Mouse (Mus musculus): Measurements from ENCODE around the gene 2700081O15Rik.

The 2700081O15Rik gene

GRCm38 (mm10) chr19:7416834-7417735 is at the start of gene 2700081O15Rik:
2700081O15Rik (plus strand) TSS chr19:7417625.
- WGBS, result 2% methylated on average over 106 of the region's 107 CpGs

DNA sequence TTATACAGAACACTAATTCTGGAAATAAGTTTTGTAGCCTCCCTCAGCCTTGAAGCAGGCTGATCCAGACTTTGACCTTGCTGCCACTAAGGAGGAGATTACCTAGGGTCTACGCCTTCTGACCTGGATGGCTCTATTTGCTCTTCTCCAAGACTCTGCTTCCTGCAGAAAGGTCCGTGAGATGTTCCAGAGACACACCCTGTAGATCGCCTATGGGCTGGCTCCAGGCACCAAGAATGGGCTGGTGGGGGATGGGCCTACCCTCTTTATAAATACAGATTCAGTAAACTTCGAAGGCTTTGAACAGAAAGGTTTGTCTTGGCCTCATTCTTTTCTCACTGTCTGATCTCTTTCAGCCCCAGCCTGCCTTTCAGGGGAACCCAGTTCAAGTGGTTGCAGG is 48.0 kb upstream of the 2700081O15Rik start:
- WGBS, result 76% methylated on average over 4 of the region's 4 CpGs

- WGBS, result 81% methylated on average over 8 of the region's 8 CpGs
Measured at GRCm38 (mm10) chr19:7374491-7374890, 42.9 kb upstream of the 2700081O15Rik start.

- 71% methylated on average over 2 of the region's 2 CpGs for WGBS
Measured at GRCm38 (mm10) chr19:7377639-7378038, 39.8 kb upstream of the 2700081O15Rik start.

DNA sequence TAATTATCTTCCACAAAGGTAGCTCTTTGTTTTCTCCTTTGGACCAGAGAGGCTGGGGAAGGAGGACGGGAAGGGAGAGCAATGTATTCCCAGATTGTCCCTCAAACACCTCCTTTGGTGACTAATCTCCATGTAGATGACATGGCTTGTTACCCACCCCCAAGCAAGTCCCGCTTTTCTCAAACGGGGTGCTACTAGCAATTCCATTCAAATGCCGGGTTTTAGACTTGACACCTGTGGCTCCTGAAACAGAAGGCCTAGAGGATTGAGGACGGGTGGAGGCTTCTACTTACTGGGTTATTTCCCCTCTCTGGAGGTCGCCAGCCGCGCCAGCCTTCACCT is 35.5 kb upstream of the 2700081O15Rik start:
- 4% methylated on average over 8 of the region's 8 CpGs for WGBS

DNA sequence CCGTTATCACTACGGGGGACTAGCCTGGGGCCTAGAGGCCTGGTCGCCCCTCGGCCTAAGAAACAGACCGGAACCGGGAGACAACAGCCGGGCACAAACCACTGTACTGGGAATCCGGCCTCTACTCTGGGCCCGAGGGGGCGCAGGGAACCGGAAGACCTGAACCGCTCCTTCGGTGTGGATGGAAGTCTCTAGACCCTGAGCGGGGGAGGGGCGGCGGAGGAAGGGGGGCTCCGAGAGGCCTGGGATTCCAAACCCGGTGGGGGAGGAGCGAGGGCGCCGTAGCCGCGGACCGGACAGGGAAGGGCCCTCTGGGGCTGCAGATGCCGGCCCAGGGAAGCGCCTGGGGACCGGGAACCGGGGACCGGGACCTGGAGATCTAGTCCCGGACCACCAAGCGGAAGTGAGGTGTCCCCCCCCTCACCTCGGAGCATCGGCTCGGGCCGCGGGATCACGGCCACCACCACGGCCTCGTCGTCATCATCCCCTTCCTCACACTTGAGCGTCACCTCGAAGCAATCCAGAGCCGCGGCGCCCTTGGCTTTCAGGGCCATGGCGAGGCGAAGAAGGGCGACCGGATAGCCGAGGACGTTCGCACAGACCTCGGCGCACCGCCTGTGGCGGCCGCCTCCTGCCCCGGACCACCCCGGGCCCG is 35.0 kb upstream of the 2700081O15Rik start:
- WGBS, result under 1% methylated on average over 59 of the region's 60 CpGs

DNA sequence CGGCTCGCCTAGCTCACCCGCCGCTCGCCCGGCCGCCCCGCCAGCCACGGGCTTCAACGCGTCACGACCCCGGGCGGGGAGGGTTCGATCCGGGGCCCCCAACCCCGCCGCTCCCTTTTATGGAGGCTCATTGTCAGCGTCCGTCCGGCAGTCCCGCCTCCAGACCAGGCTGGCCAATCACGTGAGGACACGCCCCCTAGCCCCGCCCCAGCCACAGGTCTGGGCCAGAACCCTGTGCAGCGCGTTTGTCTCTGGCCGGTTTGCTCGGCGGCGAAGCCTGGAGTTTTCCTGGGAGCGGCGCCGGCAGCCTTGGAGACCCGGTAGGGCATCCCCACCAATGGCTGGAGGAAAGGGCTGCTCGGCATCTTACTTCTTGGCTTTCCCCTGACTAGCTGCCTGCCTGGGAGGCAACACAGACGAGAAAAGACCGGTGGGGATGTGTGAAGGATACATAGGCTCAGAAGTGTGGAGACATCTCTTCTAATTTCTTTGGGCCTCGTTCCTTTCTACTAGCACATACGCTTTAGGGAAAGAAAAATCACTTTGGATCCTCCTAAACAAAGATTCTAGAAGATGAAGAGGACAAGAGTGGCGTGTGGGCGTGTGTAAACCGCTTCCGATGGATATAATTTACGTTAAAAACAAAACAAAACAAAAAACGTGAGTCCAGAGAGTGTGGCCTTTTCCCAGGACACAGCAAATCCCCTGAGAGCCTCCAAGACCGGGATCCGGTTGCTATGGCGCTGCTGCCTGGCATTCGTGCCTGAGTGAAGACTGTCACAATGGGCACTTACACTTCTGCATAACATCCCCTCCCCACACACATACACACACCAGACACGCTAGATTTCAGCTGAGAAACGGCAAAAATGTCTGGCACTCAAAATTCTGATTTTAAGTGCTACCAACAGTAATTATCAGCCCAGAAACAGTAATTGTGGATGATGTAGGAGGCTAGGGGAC is 34.2 kb upstream of the 2700081O15Rik start, which contains the start of gene Spindoc:
Gene Spindoc (minus strand): TSS at position 92 of the 963 bp plus-strand sequence.
- WGBS, result 1% methylated on average over 51 of the region's 52 CpGs

DNA sequence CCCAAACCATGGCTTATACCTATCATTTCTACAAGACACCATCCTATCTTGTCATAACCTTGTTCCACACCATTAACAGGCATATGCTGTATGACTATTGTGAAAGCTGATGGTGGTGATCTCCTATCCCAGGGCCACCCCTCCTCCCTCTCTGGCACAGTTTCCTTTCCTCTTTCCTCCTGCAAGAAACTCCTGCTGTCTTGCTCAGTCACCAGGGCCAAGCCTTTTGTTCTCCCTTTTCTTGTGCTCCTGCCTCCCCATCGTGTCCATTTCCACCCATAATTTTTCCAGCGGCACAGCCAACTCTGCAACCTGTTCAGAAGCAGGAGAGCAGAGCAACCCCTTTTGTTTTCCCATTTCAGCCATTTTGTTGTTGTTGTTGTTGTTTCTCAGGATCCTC is 31.4 kb upstream of the 2700081O15Rik start:
- 21% methylated on average over 2 of the region's 2 CpGs for WGBS

GRCm38 (mm10) chr19:7388488-7388887 is 28.9 kb upstream of the 2700081O15Rik start:
- WGBS, result 85% methylated on average over 6 of the region's 6 CpGs

DNA sequence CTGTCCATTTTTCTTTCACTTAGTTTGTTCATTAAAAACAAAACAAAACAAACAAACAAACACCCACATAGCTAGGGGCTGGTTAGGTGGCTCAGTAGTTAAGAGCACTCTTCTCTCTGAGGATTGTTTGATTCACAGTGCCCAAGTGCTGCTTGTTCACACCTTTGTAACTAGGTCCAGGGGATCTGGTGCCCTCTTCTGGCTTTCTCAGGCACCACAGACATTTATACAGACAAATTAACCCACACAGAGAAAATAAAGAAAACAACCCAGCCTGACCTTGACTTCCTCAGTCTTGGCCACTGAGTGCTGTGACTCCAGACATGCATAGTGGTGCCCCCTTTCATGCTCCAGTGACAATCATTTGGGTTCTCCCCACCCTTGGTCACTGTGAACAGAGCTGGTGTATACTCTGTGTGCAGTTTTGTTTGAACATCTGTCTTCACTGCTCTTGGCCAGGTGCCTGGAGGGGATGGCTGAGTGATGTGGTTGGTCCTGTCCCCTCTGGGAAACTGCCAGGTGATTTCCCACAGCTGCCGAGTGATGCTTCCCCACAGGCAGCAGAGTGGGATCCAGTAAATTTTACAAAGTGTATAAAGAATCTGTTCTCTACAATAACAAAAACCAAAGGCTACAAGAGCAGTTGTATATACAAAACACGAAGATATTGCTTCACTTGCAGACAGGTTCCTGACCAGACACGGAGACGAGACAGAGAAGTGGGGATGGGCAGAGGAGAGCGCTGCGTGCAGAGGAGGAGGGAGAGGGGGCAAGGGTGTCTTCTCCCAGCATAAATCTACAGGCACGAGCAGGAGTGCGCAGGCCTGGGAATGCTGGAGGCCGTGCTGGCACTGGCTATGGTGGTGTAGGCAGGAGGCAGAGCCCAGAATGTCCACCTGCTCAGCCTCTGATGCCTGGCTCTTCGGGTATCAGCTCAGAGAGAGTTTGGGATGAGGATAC is 20.3 kb upstream of the 2700081O15Rik start:
- 61% methylated on average over 10 of the region's 10 CpGs for WGBS

DNA sequence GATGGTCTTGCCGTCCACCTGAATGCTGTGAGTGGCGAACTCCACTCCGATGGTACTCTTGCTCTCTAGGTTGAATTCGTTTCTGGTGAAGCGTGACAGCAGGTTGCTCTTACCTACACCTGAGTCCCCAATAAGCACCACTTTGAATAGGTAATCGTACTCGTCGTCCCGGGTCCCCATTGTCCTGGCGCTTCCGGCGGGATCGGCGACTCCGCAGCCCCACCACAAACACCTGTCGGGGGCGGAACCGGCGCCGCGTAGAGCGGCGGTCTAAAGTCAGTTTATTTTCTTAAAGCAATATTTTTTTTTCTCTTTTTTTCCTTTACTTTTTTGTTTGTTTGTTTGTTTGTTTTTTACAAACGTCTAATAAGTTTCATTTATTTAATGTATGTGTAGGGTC is 18.5 kb upstream of the 2700081O15Rik start:
- WGBS, result 50% methylated on average over 24 of the region's 24 CpGs

DNA sequence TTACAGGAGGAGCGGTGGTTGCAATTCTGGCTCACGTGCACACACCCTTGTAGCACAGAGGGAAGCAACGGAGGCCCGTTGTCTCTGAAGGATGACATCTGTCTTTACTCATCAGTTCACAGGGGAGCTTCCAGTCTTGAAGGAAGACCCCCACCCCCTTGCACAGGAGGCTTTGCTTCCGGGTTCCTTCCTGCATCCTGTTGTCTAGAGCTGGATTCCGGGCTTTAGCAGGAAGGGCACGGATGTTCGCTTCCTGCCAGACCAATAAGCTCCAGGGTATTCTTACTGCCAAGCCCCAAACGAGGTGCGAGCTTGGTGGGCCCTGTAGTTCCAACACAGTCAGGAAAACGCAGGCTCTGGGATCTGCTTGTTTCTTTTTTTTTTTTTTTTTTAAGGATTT is 16.8 kb upstream of the 2700081O15Rik start:
- 67% methylated on average over 11 of the region's 11 CpGs for WGBS

DNA sequence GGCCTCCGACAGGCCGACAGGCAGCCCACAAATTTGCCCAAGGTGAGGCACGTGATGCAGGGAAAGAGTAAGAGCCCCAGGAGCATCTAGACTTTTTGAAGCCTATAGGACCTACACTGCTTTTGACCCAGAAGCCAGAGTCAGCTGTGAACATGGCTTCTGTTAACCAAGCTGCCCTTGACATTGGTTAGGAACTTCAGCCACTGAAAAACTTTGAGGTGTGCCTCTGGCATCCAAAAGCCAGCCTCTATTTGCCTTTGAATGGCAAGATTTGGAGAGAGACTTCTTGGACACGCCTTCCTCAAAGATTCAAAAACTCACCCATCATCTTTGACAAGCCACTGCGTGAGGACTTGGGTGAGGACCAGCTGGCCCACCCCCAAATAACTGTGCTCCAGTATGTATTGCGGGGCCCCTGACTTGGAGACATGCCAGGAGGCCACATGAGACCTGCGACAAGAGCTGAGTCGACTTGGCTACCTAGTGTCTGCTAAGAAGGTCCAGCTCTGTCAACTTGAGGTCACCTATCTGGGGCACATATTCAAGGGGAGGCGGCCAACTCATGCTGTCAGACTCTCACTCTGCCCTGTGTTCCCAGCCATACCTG is 12.7 kb upstream of the 2700081O15Rik start:
- 69% methylated on average over 9 of the region's 9 CpGs for WGBS

DNA sequence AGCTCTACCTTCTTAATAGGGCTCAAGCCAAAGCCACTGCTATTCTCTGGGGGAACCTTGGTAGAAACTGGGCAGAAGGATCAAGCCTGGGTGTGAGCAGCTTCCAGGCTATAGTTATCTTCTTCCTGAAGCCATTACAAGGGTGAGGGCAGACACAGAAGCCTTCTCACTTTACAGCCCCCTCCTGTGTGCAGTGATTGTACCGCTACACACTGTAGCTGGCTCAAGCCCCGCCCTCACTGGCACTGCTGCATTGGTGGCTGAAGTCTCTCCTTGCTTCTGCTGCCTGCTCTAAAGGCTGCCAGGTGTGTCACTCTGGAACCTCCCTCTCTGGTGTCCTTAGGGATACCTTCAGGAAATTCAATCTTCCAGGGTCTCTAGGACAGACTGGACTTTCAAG is 5.1 kb upstream of the 2700081O15Rik start:
- 66% methylated on average over 2 of the region's 2 CpGs for WGBS

DNA sequence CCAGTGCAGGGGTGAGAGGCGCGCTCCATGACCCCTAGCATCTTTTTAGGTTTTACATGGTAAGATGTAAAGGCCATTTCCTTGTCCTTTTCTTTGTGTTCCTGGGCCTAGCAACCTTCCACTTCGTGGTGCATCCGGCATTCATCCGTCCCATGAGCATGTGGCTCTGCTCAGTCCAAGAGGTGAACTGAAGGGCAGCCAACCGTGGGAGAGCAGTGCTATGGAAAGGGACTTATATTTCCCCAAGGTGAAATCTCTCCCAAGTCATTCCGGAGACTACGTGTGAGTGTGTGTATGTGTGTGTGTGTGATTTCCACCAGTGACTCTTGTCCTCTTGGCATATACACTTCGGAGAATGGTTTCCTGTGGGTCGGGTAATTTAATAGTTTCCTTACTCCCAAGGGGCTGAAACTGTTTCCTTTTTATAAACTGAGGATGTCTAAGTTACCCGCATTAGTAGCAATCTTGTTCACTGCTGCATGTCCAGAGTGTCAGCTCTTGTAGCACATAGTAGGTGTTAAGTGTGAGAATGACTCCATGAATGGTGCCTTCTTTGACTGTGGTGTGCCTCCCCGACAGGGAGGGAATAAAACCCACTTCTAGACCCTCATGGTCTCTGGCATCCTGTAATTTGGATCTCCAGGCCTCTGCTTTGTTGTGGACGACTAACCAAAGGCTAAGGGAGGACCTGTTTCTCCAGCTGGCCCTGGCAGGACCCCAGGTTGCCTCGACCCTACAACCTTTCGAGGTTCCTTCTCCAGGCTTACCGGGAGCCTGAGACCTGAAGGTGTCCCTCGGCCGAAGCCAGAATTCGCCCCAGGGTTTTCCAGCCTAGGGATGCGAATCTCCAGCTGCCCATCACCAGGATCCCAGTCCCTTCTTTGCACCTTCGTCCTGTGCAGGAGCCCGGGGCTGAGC is 1.2 kb upstream of the 2700081O15Rik start:
- whole genome bisulfite sequencing, result 48% methylated on average over 22 of the region's 22 CpGs

- under 1% methylated on average over 59 of the region's 59 CpGs for WGBS
Measured at GRCm38 (mm10) chr19:7417911-7418849, 755 bp downstream of the 2700081O15Rik start.

DNA sequence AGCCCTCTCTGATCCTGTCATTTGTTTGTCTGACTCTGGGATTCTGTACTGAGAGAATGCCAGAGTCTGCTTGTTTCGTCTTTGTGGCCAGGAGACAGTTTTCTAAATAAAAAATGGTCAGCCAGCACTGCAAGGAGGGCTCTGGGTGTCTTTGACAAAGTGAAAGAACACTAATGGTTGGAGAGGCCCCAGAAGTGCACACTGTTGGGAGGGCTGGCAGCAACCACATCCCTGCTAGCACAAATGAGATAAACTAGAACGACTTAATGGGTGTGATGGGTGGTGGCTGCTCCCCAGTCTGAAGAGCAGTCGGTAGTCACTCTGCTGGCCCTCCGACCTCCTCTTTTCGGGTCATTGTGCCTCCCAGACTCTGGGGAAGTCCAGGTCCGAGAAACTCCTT is 1.7 kb downstream of the 2700081O15Rik start:
- 48% methylated on average over 6 of the region's 6 CpGs for WGBS

DNA sequence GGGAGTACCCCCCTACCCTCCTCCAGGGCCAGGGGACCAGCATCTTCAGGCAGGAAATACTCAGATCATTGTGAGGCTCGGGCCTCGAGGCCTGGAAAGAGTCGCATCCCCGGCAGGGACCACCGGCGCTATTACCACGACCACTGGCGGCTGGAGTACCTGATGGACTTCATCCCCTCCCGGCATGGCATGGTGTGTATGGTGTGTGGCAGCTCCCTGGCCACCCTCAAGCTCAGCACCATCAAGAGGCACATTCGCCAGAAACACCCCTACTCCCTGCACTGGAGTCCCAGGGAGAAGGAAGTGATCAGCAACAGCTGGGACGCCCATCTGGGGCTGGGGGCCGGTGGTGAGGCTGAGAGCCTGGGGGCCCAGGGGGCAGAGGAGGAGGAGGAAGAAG is 2.7 kb downstream of the 2700081O15Rik start:
- WGBS, result 71% methylated on average over 12 of the region's 12 CpGs

Data from cerebral cortex, adult 2 months (tissue).